Mouse (Mus musculus): ENCODE measurements around the gene Ppm1a.

DNA sequence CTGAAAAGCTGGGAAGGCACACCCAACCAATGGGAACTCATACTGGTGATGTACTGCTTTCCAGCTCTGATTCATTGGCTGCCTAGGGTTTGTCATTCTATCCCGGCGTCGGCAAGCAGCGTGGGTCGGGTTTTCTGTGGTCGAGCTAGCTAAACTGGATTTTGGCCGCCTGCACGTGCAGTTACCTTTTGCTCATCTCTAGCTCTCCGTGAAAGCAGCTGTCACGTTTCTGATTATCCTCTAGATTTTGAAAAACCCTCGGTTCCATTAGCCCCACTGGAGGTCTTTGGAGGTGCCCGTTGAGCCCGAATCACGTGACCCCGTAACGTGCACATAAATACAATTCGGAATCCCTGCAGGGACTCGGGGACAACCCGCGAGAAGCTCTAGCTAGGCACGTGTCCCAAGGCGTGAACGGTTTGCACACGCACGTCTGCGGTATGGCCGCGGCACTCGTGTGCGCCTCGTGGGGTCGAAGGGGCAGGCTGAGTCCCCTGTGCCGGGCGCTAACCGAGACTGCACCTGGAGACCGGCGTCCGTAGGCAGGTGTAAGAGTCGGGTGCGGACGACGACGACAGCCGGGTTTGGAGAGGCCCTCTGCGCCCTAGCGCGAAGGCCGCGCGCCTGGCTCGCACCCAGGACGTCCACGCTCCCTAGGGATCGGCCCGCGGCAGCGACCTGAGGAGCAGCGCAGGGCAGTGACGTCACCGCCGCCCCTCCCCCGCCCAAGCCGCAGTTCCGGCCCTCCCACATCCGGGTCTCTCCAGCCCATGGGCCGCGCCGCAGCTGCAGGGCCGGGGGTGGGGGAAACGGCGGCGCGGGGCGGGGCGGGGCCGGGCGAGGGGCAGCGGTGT is 3.3 kb downstream of the Ppm1a start:
- no peak for TF ChIP-seq CTCF (conservative IDR thresholded peaks at IDR 0.05; ENCODE audit: low read length)
- TF ChIP-seq POU5F1 (IDR thresholded peaks at IDR 0.05; ENCODE audit: borderline replicate concordance, low read length): no peak

All from E14TG2a.4 (cell line).